Mouse (Mus musculus) lung, postnatal 36 days (tissue): Measurements from ENCODE around the gene Ralgps1.
"Not testable (repeated sequence)": the region's sequence is repeated elsewhere in the genome, so short reads cannot be mapped to it uniquely, and the experiment has no call there.

Experiments used
- DNase-seq: peaks from one replicate; pipeline ENCODE4 v3.0.0; 2022; ENCODE audit warnings: mixed read lengths

Gene Ralgps1

DNA sequence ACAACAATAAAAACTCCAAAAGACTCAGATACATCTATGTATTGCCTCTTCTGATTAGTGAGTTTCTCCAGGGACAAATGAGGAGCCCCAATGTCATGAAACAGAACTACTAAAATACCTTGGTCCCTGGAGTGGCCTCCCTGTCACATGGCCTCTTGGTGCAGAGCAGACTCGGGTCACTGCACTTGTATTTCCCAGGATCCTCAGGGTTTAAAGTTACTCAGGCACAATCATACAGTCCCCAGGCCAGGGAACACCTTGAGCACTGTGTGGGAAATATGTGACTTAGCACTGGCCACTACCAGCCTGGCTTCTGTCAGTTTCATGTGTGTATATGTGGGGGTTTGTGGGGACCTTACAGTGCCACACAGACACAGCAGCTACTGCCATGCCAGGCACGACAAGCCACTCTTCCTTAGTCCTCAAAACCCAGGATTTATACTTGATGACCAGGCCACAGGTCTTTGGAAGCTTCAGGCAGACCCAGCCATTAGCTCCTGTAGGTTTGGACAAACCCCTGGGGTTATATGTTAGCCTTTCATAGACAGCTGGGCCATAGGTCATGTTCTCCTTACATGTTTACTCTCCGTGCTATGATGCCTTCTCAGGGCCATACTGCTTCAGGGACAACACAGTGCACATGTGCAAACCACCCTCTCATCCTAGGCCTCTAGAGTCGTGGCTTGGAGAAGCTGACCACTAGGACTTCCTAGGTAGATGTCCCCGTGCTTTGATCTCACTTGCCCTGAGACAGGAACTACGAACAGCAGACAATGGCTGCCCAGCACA is 138.3 kb downstream of the Ralgps1 start:
- DNase-seq = no peak

DNA sequence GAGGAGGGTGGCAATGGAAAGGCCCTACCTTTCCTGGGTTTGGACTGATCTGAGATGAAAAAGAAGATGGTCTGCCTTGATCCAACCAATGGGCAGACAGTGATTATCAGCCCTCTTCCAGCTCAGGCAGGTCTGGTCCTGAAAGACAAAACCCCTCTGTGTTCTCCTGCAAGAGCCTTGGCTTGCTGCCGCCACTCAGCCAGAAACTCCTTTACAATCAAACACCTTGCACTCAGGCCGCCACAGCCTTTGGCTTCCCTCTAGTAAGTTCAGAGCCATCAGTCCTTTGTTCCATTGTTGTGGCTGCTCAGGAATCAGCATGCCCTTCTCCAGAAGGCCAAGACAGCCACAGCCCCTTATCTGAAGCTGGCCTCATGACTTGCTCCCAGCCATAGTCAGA is 139.5 kb downstream of the Ralgps1 start:
- DNase-seq = no peak

DNA sequence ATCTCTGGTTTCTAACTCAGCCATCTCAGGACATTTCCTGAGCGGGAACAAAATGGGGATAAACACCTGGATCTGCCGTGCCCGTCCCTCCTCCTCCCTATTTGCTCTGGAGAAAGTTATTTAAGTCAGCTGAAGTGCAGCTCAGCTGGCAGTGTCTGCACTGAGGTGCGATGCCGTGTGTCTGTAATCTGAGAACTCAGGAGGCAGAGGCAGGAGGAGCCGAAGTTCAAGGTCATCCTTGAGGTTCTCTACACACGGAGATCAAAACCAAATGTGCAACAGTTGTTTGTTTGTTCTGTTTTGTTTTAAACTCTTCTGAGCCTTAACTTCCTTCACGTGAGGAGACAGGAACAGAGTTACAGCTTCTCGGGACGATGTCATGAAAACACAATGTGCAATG is 140.6 kb downstream of the Ralgps1 start:
- no peak for DNase-seq

DNA sequence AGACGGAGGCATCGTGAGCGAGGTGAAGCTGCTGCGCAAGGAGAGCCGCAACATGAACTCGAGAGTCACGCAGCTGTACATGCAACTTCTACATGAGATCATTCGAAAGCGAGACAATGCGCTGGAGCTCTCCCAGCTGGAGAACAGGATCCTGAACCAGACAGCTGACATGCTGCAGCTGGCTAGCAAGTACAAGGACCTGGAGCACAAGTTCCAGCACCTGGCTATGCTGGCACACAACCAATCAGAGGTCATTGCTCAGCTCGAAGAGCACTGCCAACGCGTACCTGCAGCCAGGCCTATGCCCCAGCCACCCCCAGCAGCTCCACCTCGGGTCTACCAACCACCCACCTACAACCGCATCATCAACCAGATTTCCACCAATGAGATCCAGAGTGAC is 142.7 kb downstream of the Ralgps1 start:
- no peak for DNase-seq

DNA sequence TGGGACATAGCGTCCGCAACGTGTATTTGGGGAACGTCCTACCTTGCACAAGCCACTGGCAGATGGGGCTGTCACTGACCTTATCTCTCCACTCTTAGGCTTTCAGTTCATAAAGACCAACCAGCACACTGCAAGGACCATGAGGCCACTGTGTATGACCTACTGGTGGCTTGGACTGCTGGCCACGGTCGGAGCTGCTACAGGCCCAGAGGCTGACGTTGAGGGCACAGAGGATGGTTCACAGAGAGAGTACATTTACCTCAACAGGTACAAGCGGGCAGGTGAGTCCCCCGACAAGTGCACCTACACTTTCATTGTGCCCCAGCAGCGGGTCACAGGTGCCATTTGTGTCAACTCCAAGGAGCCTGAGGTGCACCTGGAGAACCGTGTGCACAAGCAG is 143.2 kb downstream of the Ralgps1 start:
- no peak for DNase-seq

DNA sequence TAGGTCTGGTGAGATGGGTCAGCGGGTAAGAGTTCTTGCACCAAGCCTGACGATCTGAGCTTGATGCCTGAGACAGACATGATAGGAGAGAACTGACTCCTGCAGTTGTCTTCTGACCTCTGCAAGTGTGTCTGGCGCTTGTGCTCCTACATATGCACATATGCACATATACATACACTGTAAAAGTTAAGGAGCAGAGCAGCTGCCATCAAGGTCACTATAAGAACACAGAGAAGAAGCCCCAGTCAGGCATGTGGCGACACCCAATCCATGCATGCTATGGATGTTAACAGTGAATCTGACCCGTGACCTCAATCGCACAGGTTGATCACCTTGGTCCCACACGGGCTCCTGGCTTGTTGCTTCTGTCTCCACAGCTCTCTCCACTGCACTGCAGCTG is 145.4 kb downstream of the Ralgps1 start:
- no peak for DNase-seq

DNA sequence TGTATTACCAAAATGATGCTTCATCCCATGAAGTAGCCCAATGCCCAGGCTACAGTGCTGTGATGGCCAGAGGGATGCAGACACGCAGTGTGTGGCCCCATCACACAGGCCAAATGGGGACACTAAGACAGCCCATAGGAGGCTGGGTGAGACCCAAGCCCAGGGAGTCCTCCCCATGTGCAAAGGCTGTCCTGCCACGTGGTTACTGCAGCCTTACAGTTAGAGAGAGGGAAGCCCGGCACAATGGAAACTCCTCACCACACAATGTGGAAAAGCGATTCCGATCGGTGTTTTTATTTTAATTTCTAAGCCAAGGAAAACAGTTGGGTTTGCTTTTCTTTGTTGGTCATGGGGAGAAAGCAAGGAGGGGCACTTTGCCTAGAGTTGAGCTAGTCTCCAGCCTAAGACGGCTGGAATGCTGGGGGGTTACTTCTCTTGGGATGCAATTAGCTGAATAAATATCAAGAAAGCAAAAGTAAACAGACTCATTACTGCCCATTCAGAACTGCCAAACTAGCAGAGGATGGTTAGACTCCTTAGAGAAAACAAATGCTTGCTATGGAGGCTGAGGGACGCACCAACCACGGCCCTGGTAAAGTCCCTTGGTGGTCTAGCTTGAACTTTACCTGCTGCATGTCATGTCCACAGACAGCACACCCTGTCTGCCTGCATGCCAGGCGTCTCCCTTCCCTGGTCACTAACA is 147.5 kb downstream of the Ralgps1 start:
- no peak for DNase-seq

DNA sequence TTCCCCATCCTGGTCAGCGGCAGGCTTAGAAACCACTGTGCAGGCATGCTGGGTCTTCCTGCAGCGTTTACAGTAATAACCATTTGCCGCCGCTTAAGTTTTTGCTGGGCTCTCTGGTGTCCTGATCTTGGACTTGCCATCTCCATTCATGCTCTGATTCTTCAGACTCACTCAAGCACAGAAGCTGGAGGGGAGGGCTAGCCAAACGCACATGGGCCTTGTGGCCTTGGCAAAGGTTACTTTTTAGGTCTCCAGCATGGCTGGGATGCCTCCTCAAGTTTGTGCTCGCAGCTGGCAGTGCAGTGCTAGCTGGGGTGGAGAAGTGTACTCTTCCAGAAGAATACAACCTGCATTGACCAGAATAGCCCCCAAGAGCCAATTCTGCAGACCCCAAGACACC is 148.8 kb downstream of the Ralgps1 start:
- DNase-seq = no peak

DNA sequence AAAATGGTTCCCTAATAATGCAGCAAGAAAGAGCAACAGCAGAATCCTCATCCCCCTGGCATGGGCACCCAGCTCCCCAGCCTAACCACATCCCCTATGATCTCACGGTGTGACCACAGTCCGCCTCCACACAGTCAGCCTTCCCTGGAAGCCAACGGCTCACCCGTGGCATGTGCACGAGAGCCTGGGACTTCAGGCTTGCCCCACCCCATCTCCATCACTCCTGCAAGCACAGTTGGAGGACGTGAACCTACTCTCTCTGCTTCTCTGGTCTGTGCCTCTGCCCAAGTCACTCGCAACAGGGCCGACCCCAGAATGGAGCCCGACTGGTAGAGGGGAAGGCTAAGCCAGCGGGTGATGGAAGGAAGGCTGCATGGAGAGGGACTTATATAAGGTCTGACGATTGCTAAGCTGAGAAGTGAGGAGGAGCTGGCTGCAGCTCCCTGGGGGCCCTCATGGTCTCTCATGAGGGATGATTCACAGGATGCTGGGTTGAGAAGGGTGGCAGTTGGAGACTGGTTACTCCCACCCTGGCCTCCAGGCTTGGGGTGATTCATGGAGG is 149.9 kb downstream of the Ralgps1 start:
- no peak for DNase-seq

DNA sequence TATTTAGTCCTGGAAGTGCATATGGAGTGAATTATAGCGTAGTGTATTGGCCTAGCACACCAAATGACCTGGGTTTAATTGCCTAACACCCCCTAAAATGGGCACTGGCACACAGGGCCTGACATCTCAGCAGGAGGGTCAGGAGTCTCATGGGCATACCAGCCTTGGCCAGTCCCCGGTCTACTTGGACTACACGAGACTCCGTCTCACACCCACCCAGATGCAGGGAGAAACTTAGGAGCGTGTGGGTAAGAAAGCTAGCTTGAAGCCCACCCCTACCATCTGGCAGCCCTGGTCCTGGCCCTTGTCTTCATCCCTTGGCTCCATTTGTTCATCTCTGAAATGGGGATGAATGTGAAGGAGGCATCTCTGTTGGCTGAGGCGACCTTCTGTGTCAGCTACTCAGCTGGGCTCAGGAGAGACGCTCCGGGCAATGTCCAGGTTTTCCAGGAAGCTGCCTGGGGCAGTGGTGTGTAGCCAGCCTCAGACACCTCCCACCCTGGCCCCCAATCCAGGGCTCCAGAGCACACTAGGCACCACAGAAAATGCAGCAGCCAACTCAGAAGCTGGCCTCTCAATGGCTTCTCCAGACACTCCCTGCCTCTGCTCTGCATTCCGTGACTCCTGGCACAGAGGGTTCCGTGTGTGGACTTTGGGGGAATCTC is 150.5 kb downstream of the Ralgps1 start:
- DNase-seq = no peak

DNA sequence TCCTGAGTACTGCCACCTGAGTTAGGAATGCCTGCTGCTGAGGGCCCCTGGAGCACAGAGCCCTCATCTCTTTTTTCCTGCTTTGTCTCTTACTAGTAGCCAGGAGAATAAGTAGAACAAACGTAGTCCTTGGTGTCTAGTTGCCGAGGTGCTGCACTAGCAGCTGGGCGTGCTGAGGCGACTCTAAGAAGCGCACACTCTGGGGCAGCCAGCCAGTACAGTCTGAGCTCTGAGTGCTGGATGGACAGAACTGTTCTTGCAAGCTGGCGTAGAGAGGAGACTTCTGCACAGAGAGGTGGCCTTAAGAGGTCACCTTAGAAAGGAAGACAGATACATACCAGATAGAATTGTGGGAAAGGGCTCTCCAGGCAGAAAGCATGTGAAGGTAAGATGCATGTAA is 151.0 kb downstream of the Ralgps1 start:
- no peak for DNase-seq

DNA sequence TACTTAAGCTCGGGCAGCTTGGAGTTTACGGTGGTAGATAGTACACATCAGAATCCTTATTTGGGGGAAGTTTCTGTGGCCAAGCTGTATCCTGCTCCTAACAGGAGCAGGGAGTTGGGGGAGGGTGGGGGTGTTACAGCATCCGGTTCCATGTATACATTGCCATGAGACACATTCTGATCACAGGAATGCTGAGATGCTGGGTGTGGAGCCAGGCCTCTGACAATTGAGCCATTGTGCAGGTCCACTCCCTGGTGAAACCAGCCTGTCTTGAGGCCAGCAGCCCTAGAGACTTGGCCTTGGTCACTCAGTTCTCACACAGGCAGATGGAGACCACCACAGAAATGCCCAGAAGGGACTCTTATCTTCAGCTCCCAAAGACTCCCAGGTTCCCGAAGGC is 151.6 kb downstream of the Ralgps1 start:
- no peak for DNase-seq

DNA sequence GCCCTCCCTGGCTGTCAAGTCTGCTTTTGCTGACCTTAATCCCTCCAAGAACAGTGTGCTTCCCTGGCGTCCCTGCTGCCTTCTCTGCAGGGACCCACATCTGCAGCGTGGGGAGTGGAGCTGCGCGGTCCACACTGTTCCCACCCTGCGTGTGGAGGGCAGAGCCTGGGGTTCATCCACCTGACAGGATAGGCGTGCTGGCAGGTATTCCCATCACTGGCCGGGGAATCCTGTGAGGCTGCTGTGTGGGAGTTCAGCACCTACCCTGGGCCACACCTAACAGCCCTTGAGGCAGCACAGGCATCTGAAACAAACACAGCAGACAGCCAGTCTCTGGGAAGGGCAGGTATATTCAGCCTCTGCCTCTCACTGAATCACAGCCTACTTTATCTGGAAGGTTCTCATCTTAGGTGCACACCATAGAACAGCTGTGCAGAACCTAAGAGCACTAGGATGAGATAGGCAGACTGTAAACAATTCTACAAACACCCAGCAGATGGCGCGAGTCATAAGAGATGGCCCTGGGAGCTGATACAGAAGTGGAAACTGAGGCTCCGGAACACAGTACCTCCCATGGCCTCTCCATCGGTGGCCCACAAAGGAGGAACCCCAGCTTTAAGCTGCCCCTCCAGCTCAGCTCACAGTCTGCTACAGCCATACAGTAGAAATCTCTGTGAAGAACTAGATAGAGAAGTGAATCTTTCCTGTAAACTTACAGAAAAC is 152.2 kb downstream of the Ralgps1 start:
- peak; percentile 63 for DNase-seq

DNA sequence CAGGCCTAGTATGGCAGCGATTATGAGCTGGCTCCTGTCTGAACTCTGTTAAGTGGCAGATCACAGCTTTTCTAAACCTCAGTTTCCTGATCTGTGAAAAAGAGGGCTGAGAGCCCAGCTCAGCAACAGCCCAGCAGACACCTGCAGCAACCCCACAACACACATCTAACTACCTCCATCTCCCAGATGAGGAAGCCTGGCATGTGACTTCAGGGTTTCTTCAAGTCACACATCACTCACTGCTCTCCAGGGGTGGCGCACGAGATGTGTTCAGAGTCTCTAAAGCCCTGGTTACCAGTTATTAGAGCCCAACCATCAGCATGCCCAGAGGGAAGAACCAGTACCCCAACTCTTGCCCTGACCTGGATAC is 153.9 kb downstream of the Ralgps1 start:
- DNase-seq = no peak

DNA sequence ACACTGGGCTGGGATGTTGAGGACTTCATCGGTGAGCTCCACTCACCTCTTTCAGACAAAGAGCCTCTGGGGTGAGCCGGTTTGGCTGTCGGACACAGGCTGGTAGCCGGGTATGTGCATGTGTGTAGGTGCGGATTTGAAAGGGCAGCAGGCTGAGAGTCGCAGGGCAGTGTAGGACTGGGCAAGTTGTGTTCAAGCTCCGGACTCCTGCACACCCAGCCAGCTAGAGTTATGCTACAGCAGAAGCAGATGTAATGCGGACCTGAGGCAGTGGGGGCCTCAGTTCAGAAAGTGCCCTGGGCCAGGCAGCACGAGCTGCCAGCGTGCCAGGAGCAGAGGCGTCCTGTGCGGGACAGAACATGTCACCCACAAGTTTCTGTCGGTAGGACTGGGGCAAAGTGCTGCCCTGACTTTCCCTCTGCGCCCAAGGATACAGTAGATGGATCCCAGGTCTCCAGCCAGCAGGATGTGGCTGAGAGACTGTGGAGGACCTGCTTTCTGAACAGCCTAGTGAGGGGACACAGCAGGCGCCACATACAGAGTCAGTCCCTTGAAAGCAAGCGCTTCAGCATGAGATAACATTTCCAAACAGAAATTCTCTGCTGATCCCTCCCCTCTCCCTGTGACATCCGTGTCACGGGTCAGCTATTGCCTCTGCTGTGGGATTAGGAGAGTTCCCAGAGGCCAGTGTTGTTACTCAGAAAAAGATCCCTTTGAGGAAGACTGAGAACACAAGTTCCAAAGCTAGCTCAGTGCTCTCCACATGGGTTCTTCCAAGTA is 154.5 kb downstream of the Ralgps1 start:
- DNase-seq = no peak

DNA sequence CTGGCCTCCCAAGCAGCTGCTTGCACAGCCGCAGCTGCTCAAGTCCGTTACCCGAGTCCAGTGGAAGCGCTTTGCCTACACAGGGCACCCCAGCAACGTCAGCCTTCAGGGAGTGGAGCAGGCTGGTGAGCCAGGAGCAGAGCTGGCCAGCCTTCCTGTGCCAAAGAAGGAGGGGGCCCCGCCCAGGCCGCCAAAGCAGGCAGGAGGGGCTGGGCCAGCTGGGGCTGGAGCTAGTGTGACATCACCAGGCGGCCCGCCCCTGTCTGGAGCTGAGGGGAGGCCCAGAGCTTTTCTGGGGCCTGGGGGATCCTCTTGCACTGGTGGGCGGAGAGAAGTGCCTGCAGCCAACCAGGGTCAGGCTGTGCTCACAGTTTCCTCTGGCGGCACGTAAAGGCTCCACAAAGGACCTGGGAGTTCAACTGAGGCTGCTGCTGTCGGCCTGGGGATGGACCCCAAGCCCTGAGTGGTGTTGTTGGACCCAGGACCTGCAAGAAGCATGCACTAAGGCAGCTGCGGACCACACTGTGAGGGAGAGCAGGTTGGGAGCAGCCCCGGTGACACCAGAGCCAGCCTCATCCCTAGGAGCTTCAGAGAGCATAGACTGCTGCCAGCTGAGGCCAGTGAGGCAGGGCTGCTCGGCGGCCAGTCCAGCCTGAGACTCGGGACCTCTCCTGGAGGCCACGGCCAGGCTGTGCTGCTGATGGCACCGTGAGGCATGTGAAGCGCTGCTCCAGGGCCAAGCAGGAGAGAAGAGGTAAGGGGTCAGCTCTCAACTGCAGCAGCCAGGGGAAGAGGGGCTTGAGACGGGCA is 155.4 kb downstream of the Ralgps1 start, which contains the start of gene Angptl2:
Gene Angptl2, plus strand, starts transcription at position 370 of the 810 bp plus-strand sequence.
- DNase-seq = peak; percentile 92

DNA sequence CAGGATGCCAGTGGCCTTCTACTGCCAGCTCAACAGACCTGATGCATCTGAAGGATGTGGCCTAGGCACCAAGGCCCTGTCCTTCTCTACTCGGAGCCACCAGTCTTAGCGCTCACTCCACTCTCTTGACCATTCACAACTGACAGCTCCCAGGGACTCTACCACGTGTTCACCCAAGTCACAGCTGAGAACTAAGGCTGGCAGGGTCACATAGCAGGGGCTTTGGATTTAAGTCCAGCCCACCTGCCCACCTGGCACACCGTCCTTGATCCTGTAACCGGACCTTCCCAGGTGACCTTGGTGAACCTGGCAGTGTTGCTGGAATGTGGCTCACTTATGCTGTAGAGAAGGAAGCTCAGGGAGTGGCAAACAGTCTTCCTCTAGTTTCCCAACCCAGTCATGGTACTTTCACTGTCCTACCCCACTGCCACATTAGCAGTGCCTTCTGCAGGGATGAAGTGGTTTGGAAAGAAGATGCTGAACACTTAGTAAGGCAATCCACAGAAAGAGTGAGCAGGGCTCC is 156.0 kb downstream of the Ralgps1 start:
- no peak for DNase-seq

DNA sequence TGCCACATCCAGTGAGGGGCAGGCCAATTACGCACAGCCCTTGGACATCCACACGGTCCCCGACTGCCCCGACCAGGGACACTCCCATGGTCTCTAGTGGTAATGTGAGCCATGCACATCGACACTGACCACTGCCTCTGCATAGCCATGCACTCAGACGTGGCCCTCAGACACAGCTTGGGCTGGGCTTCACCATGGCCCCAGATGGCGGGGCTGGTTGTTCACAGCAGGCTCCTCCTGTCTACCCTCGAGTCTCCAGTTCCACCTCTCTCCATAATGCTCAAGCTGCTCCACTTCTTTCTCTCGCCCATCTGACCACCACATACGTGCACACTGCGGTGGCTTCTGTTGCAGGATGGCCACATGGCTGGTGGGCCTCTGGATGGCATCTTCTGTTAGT is 160.0 kb downstream of the Ralgps1 start:
- not testable (repeated sequence) for DNase-seq

DNA sequence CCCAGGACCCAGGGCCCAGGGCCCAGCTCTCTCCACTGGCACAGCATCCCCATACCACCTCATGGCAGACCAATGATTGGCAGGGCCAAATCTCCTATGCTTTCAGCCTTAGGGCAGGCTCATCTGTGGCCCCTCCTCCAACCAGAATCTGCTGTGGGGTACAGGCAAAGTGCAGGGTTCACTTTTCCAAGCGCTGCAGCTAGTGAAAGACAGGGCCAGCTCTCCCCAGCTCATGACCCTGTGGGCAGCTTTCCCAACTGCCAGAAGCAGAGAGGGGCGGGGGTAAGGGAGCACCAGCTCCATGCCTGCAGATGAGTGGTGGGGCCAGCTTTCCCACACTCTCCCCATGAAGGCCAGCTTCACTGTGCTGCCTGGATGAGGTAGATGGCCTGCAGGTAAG is 160.4 kb downstream of the Ralgps1 start:
- no peak for DNase-seq

DNA sequence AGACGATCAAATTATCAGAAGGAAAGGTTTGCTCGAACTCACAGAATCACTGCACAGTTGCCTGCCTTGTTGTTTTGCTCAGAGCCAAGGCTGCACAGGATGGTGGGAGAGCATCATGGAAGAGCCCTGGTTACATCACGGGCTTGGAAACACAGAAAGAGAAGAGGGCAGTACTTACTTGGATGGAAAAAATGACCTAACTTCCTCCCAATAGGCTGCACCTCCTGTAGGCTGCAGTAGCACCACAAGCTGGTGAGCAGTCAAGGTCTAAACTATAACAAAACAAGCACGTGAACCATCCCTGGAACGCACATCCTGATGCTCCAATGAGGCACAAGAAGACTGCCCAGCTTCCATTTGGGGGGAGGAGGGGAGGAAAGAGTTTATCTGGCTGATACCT is 163.2 kb downstream of the Ralgps1 start:
- no peak for DNase-seq

DNA sequence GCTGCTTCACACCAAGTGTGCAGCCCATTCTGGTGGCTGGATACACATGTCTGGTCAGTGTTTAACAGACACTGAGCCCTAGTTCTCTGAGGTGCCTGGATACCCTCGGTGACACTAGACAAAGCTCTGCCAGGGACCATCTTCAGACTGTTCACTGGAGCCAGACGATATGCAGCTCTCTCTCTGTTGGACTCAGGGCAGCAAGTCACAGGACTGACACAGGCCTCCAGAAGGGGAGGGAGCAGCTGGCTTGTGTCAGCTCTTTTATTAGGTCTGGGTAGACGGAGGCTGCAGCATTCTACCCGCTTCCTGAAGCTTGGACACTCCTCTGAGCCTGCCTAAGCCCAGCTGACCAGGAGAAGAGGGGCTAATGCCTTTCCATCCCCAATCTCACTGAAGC is 164.2 kb downstream of the Ralgps1 start:
- DNase-seq = peak; percentile 51
